Mouse (Mus musculus) embryonic facial prominence, embryonic 11.5 days (tissue): ENCODE measurements around the gene Pla2g5. TPM values are rescaled to one million over a fixed set of nuclear protein-coding genes. Genes with fewer than 3 reads are reported as not detected.
"Not testable (repeated sequence)": the region's sequence is repeated elsewhere in the genome, so short reads cannot be mapped to it uniquely, and the experiment has no call there.

Source experiments
- ATAC-seq: fragments of 200-750 bp; cut with Nextera tagmentation; replicated peaks from 2 replicates; pipeline ENCODE4 v1.8.0; 2017; ENCODE audit warnings: low read depth; ENCODE audit not compliant: insufficient number of reproducible peaks, low FRiP score, low TSS enrichment
- DNase-seq: peaks from one replicate; pipeline ENCODE4 v3.0.0-alpha.2; 2015; ENCODE audit warnings: low spot score
- H3K27ac ChIP-seq: fragments of 300-500 bp; sonication (generic); replicated peaks from 2 replicates; pipeline ENCODE4 v1.5.1; 2014; ENCODE audit warnings: mild to moderate bottlenecking, low read depth, low read length, control low read depth
- H3K27me3 ChIP-seq: fragments of 300-500 bp; sonication (generic); 2 replicates; pipeline ENCODE4 v1.6.1; 2014; ENCODE audit warnings: mild to moderate bottlenecking, low read length, moderate library complexity, mixed read lengths; ENCODE audit not compliant: control insufficient read depth, insufficient read depth
- H3K36me3 ChIP-seq: fragments of 300-500 bp; sonication (generic); replicated peaks from 2 replicates; pipeline ENCODE4 v1.6.1; 2014; ENCODE audit warnings: low read depth, mild to moderate bottlenecking, low read length, moderate library complexity, mixed read lengths; ENCODE audit not compliant: control insufficient read depth, insufficient read depth
- H3K4me1 ChIP-seq: fragments of 300-500 bp; sonication (generic); 2 replicates; pipeline ENCODE4 v1.6.1; 2014; ENCODE audit warnings: low read length, mixed read lengths; ENCODE audit not compliant: control insufficient read depth, insufficient read depth
- H3K4me2 ChIP-seq: fragments of 300-500 bp; sonication (generic); 2 replicates; pipeline ENCODE4 v1.6.1; 2014; ENCODE audit warnings: low read depth, mild to moderate bottlenecking, control low read depth, low read length, moderate library complexity
- H3K4me3 ChIP-seq: fragments of 300-500 bp; sonication (generic); 2 replicates; pipeline ENCODE4 v1.5.1; 2014; ENCODE audit warnings: low read depth, low read length, control low read depth
- H3K9ac ChIP-seq: fragments of 300-500 bp; sonication (generic); replicated peaks from 2 replicates; pipeline ENCODE4 v1.6.1; 2014; ENCODE audit warnings: mild to moderate bottlenecking, control low read depth, low read length
- H3K9me3 ChIP-seq: fragments of 300-500 bp; sonication (generic); replicated peaks from 2 replicates; pipeline ENCODE4 v1.6.1; 2016; ENCODE audit warnings: mild to moderate bottlenecking, low read length, inconsistent platforms, mixed read lengths; ENCODE audit not compliant: control insufficient read depth
- WGBS: fragments of 180-500 bp; shearing (Covaris S2); extraction: QIAGEN DNeasy Blood & Tissue Kit; methylation state at CpG from one replicate; pipeline ENCODE4 v1.1.7; 2014; 5-methylcytosine and 5-hydroxymethylcytosine counted together
- polyA plus RNA-seq: library from polyadenylated mRNA; unstranded; fragments of >200 nt; fragmentation: Nextera tagmentation; extraction: Ambion mirVana; gene quantifications from 2 replicates; pipeline ENCODE4 v1.2.1, GENCODE M21; 2014

Pla2g5 gene
- polyA plus RNA-seq, 1 experiment from 2014 or later = 0.87 TPM

- Histone ChIP-seq H3K27me3 (no peaks in the 10 kb centered on the region), H3K4me1 (no peaks in the 10 kb centered on the region), H3K36me3 (no peaks in the 10 kb centered on the region), H3K4me3 (no peak overlapping the region), H3K27ac (no peak overlapping the region), H3K9me3 (no peaks in the 10 kb centered on the region), H3K4me2 (peak overlapping the region; percentile 21), H3K9ac (no peak overlapping the region)
- peak; percentile 43 for DNase-seq
- WGBS = 9% methylated on average over 16 of the region's 16 CpGs
- ATAC-seq = 0 out of 2 replicates have a peak, but pooled peaks have one; percentile 64
Observed at GRCm38 (mm10) chr4:138882179-138882578, 18.9 kb upstream of the Pla2g5 start.

GRCm38 (mm10) chr4:138880811-138881584, 17.7 kb upstream of the Pla2g5 start:
- Histone ChIP-seq H3K36me3 (no peaks in the 10 kb centered on the region), H3K27ac (no peak overlapping the region), H3K4me2 (no peak overlapping the region), H3K27me3 (no peaks in the 10 kb centered on the region), H3K4me3 (no peak overlapping the region), H3K9ac (no peak overlapping the region), H3K9me3 (no peaks in the 10 kb centered on the region), H3K4me1 (no peaks in the 10 kb centered on the region)
- DNase-seq = no peak
- no peak for ATAC-seq
- WGBS = 87% methylated on average over 7 of the region's 7 CpGs

GRCm38 (mm10) chr4:138879808-138880207, 16.5 kb upstream of the Pla2g5 start:
- Histone ChIP-seq H3K4me1 (no peaks in the 10 kb centered on the region), H3K4me2 (no peak overlapping the region), H3K9ac (no peak overlapping the region), H3K36me3 (no peaks in the 10 kb centered on the region), H3K9me3 (no peaks in the 10 kb centered on the region), H3K27me3 (no peaks in the 10 kb centered on the region), H3K4me3 (no peak overlapping the region), H3K27ac (no peak overlapping the region)
- ATAC-seq (no peak), DNase-seq (no peak)
- 84% methylated on average over 11 of the region's 11 CpGs for WGBS

- no peaks in the 10 kb centered on the region for H3K4me1 ChIP-seq
- H3K9ac ChIP-seq = no peak overlapping the region
- H3K27ac ChIP-seq = no peak overlapping the region
- 64% methylated on average over 8 of the region's 8 CpGs for WGBS
- ATAC-seq (no peak), DNase-seq (no peak)
- H3K4me3 ChIP-seq = no peak overlapping the region
- H3K4me2 ChIP-seq = no peak overlapping the region
- no peaks in the 10 kb centered on the region for H3K27me3 ChIP-seq
- no peaks in the 10 kb centered on the region for H3K9me3 ChIP-seq
- H3K36me3 ChIP-seq = no peaks in the 10 kb centered on the region
Observed at GRCm38 (mm10) chr4:138878783-138879182, 15.5 kb upstream of the Pla2g5 start.

- DNase-seq (no peak), ATAC-seq (no peak)
- no peaks in the 10 kb centered on the region for H3K4me1 ChIP-seq
- H3K9me3 ChIP-seq = no peaks in the 10 kb centered on the region
- no peak within 1 kb of the TSS for H3K4me2 ChIP-seq
- no peak within 1 kb of the TSS for H3K9ac ChIP-seq
- 90% methylated on average over 4 of the region's 4 CpGs for whole genome bisulfite sequencing
- no peaks in the 10 kb centered on the region for H3K36me3 ChIP-seq
- no peak within 1 kb of the TSS for H3K27ac ChIP-seq
- H3K4me3 ChIP-seq = no peak within 1 kb of the TSS
- no peaks in the 10 kb centered on the region for H3K27me3 ChIP-seq
Observed at GRCm38 (mm10) chr4:138877731-138878130, 14.4 kb upstream of the Pla2g5 start, which contains the start of gene Pla2g2e. Pla2g2e (plus strand) TSS chr4:138877942.

- no peak for DNase-seq
- no peak overlapping the region for H3K4me2 ChIP-seq
- no peaks in the 10 kb centered on the region for H3K4me1 ChIP-seq
- H3K27me3 ChIP-seq = no peaks in the 10 kb centered on the region
- no peak overlapping the region for H3K9ac ChIP-seq
- H3K4me3 ChIP-seq = no peak overlapping the region
- ATAC-seq = no peak
- no peak overlapping the region for H3K27ac ChIP-seq
- H3K9me3 ChIP-seq = no peaks in the 10 kb centered on the region
- WGBS = 92% methylated on average over 2 of the region's 2 CpGs
- no peaks in the 10 kb centered on the region for H3K36me3 ChIP-seq
Observed at GRCm38 (mm10) chr4:138875986-138876385, 12.7 kb upstream of the Pla2g5 start.

GRCm38 (mm10) chr4:138875275-138875674, 12.0 kb upstream of the Pla2g5 start:
- not testable (repeated sequence) for H3K36me3 ChIP-seq, H3K9me3 ChIP-seq, H3K27me3 ChIP-seq, H3K9ac ChIP-seq, ATAC-seq, H3K27ac ChIP-seq, H3K4me1 ChIP-seq, H3K4me2 ChIP-seq, H3K4me3 ChIP-seq
- 86% methylated on average over 2 of the region's 2 CpGs for WGBS
- peak; percentile 34 for DNase-seq

- WGBS = 89% methylated on average over 6 of the region's 6 CpGs
- no peaks in the 10 kb centered on the region for H3K4me1 ChIP-seq
- no peaks in the 10 kb centered on the region for H3K27me3 ChIP-seq
- no peak within 1 kb of the TSS for H3K4me2 ChIP-seq
- no peak for DNase-seq
- H3K36me3 ChIP-seq = no peaks in the 10 kb centered on the region
- no peak within 1 kb of the TSS for H3K27ac ChIP-seq
- H3K4me3 ChIP-seq = no peak within 1 kb of the TSS
- H3K9ac ChIP-seq = no peak within 1 kb of the TSS
- H3K9me3 ChIP-seq = no peaks in the 10 kb centered on the region
- ATAC-seq = no peak
Observed at GRCm38 (mm10) chr4:138873864-138874263, 10.6 kb upstream of the Pla2g5 start, which contains the start of gene Gm13030. Gm13030 (minus strand) TSS chr4:138873964.
